Mouse (Mus musculus): ENCODE measurements around the gene Myo1h.

DNA sequence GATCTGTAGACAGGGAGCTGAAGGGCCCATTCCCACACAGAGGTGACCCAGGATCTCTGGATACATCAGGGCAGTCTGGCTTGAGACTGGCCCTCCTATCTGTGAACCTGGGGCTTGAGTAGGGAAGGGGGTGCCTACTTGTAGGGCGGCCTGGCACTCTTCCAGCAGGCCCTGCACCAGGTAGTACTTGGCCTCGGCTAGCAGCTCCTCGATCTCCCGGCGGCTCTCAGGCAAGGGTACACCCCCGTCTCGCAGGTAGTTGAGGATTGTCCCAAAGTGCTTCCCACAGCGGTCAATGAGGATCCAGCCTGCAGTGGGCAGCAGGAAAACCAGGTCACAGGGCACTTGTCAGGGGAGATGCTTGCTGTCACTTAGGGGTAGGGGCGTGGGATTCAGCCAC lies 81.0 kb downstream of the Myo1h start:
- TF ChIP-seq CTCF (conservative IDR thresholded peaks at IDR 0.05; ENCODE audit: insufficient read depth, insufficient read length, low read depth, low read length) (no peak), POLR2A (IDR thresholded peaks at IDR 0.05; ENCODE audit: low read depth, low read length) (no peak)
